Mouse (Mus musculus): ENCODE data around the gene Lmo1. TPM values are rescaled to one million over a fixed set of nuclear protein-coding genes. Genes with fewer than 3 reads are reported as not detected.
A peak's percentile ranks its signal among the peaks of the same experiment; 100 is the strongest.
"Not testable (repeated sequence)": the region's sequence is repeated elsewhere in the genome, so short reads cannot be mapped to it uniquely, and the experiment has no call there.

Lmo1 gene
- polyA plus RNA-seq, 1 experiment: 8.5 TPM

DNA sequence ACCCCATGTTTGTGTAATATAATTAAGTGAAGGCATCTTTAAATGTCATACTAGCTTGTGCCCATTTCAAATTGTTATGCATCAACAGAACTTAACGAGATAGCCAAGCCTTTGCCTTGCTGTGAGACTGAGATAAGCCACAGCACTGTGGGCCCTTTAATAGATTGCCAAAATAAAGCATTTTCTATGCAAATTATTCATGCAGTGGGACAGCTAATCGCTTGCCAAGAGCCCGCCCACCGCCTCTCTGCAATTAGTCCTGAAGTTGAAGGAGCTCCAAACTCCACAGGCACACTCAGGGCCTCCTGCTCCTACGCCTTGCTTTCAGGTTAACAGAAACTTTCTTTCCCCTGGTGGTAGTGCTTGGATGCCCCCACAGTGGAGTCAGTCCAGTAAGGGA is 64.0 kb downstream of the Lmo1 start:
- WGBS: 71% methylated on average over 5 of the region's 5 CpGs
- no peak for DNase-seq
- H3K4me1 ChIP-seq (ENCODE audit: control insufficient read depth, insufficient read depth, low read length): no peaks in the 10 kb centered on the region
- no peak overlapping the region for H3K4me3 ChIP-seq (ENCODE audit: insufficient read depth, low read depth, low read length)
- H3K36me3 ChIP-seq (ENCODE audit: control insufficient read depth, insufficient read depth, low read length): no peaks in the 10 kb centered on the region
- no peaks in the 10 kb centered on the region for H3K27me3 ChIP-seq (replicated peaks; ENCODE audit: control insufficient read depth, insufficient read depth, low read length)
- TF ChIP-seq POLR2A (IDR thresholded peaks at IDR 0.05; ENCODE audit: low read depth, low read length): no peak
- no peak for TF ChIP-seq CTCF (conservative IDR thresholded peaks at IDR 0.05; ENCODE audit: insufficient read depth, insufficient read length, low read depth, low read length)
- H3K27ac ChIP-seq (ENCODE audit: insufficient read depth, low read depth, low read length): no peak overlapping the region

- no peak for DNase-seq
- TF ChIP-seq POLR2A (IDR thresholded peaks at IDR 0.05; ENCODE audit: low read depth, low read length) (no peak), CTCF (conservative IDR thresholded peaks at IDR 0.05; ENCODE audit: insufficient read depth, insufficient read length, low read depth, low read length) (no peak)
- Histone ChIP-seq H3K4me1 (ENCODE audit: control insufficient read depth, insufficient read depth, low read length) (no peaks in the 10 kb centered on the region), H3K4me3 (ENCODE audit: insufficient read depth, low read depth, low read length) (no peak overlapping the region), H3K27ac (ENCODE audit: insufficient read depth, low read depth, low read length) (no peak overlapping the region), H3K36me3 (ENCODE audit: control insufficient read depth, insufficient read depth, low read length) (no peaks in the 10 kb centered on the region), H3K27me3 (replicated peaks; ENCODE audit: control insufficient read depth, insufficient read depth, low read length) (no peaks in the 10 kb centered on the region)
- WGBS: 39% methylated on average over 1 of the region's 1 CpGs
Observed at GRCm38 (mm10) chr7:109104894-109105293, 70.1 kb downstream of the Lmo1 start.

GRCm38 (mm10) chr7:109101167-109101566 is 73.8 kb downstream of the Lmo1 start:
- Histone ChIP-seq H3K4me3 (ENCODE audit: insufficient read depth, low read depth, low read length) (no peak overlapping the region), H3K4me1 (ENCODE audit: control insufficient read depth, insufficient read depth, low read length) (no peaks in the 10 kb centered on the region), H3K27me3 (replicated peaks; ENCODE audit: control insufficient read depth, insufficient read depth, low read length) (no peaks in the 10 kb centered on the region), H3K27ac (ENCODE audit: insufficient read depth, low read depth, low read length) (no peak overlapping the region), H3K36me3 (ENCODE audit: control insufficient read depth, insufficient read depth, low read length) (no peaks in the 10 kb centered on the region)
- 80% methylated on average over 3 of the region's 3 CpGs for WGBS
- TF ChIP-seq POLR2A (IDR thresholded peaks at IDR 0.05; ENCODE audit: low read depth, low read length) (no peak), CTCF (conservative IDR thresholded peaks at IDR 0.05; ENCODE audit: insufficient read depth, insufficient read length, low read depth, low read length) (no peak)
- DNase-seq: no peak

DNA sequence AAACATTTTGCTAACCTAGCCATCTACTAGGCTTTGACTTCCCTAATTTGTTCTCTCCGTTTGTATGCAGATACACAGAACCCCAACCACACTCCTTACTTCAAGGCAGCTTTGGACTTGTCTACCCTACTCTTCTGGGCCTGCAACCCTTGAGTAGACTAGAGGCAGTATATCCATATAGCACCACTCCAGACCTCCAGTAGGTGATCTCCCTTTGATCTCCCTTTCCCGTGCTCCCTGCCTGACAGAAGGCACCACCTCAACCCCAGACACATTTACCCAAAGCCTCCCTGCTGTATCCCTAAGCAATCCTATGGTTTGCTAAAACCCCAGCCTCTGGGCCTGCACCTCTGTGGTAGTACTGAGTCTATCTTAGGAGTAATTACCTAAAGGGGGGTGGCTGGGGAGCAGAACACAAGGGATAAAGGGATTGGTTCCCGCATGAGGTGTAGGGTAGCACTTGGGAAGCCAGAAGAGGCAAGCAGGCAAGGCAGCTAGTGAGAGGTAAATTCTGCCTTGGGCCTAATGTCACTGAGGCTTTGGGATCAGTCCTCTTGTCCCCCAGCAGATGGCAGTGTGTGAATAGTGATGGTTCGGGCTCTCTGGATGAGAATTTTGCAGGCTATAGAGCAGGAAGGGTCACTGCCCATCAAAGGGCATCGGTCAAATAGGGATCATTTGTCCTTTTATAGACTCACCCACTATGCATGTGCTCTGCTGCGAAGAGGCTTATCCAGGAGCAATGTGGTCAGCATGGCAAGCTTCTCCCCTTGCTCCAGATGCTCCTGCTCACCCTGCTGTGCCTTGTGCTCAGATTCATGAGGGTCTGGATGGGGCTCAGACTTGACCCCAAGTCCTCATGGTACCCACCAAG is 76.6 kb downstream of the Lmo1 start:
- H3K4me3 ChIP-seq (ENCODE audit: insufficient read depth, low read depth, low read length): no peak overlapping the region
- H3K27me3 ChIP-seq (replicated peaks; ENCODE audit: control insufficient read depth, insufficient read depth, low read length): no peaks in the 10 kb centered on the region
- peak; percentile 19 for DNase-seq
- H3K27ac ChIP-seq (ENCODE audit: insufficient read depth, low read depth, low read length): no peak overlapping the region
- 28% methylated on average over 6 of the region's 6 CpGs for WGBS
- H3K36me3 ChIP-seq (ENCODE audit: control insufficient read depth, insufficient read depth, low read length): no peaks in the 10 kb centered on the region
- peak; percentile 59 for TF ChIP-seq CTCF (conservative IDR thresholded peaks at IDR 0.05; ENCODE audit: insufficient read depth, insufficient read length, low read depth, low read length)
- no peak for TF ChIP-seq POLR2A (IDR thresholded peaks at IDR 0.05; ENCODE audit: low read depth, low read length)
- no peaks in the 10 kb centered on the region for H3K4me1 ChIP-seq (ENCODE audit: control insufficient read depth, insufficient read depth, low read length)

- 59% methylated on average over 7 of the region's 7 CpGs for WGBS
- Histone ChIP-seq H3K27me3 (replicated peaks; ENCODE audit: control insufficient read depth, insufficient read depth, low read length) (no peaks in the 10 kb centered on the region), H3K4me3 (ENCODE audit: insufficient read depth, low read depth, low read length) (no peak overlapping the region), H3K36me3 (ENCODE audit: control insufficient read depth, insufficient read depth, low read length) (no peaks in the 10 kb centered on the region), H3K4me1 (ENCODE audit: control insufficient read depth, insufficient read depth, low read length) (no peaks in the 10 kb centered on the region), H3K27ac (ENCODE audit: insufficient read depth, low read depth, low read length) (no peak overlapping the region)
- no peak for DNase-seq
- TF ChIP-seq CTCF (conservative IDR thresholded peaks at IDR 0.05; ENCODE audit: insufficient read depth, insufficient read length, low read depth, low read length): no peak
- no peak for TF ChIP-seq POLR2A (IDR thresholded peaks at IDR 0.05; ENCODE audit: low read depth, low read length)
Observed at GRCm38 (mm10) chr7:109097203-109097602, 77.8 kb downstream of the Lmo1 start.

- no peak for DNase-seq
- Histone ChIP-seq H3K27ac (ENCODE audit: insufficient read depth, low read depth, low read length) (no peak overlapping the region), H3K4me1 (ENCODE audit: control insufficient read depth, insufficient read depth, low read length) (no peaks in the 10 kb centered on the region), H3K27me3 (replicated peaks; ENCODE audit: control insufficient read depth, insufficient read depth, low read length) (no peaks in the 10 kb centered on the region), H3K36me3 (ENCODE audit: control insufficient read depth, insufficient read depth, low read length) (no peaks in the 10 kb centered on the region), H3K4me3 (ENCODE audit: insufficient read depth, low read depth, low read length) (no peak overlapping the region)
- 75% methylated on average over 4 of the region's 4 CpGs for WGBS
- TF ChIP-seq POLR2A (IDR thresholded peaks at IDR 0.05; ENCODE audit: low read depth, low read length) (no peak), CTCF (conservative IDR thresholded peaks at IDR 0.05; ENCODE audit: insufficient read depth, insufficient read length, low read depth, low read length) (no peak)
Observed at GRCm38 (mm10) chr7:109096618-109097017, 78.4 kb downstream of the Lmo1 start.

DNA sequence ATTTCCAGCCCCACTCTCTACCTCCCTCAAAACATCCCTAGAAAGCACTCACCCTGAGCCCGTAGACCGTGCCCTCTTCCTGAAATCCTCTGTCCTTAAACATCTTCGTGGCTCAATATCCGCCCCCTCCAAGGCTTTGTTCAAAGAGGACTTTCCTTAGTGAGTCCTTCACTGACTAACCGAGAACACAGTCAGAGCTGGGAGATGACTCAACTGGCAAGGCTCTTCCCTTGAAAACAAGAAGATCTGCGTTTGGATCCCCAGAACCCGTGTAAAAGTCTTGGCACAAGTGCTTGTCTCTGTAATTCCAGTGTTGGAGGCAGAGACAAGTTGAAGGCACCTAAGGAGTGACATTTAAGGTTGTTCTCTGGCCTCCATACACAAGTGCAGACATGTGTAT is 80.7 kb downstream of the Lmo1 start:
- H3K4me1 ChIP-seq (ENCODE audit: control insufficient read depth, insufficient read depth, low read length): no peaks in the 10 kb centered on the region
- DNase-seq: no peak
- H3K4me3 ChIP-seq (ENCODE audit: insufficient read depth, low read depth, low read length): no peak overlapping the region
- no peaks in the 10 kb centered on the region for H3K27me3 ChIP-seq (replicated peaks; ENCODE audit: control insufficient read depth, insufficient read depth, low read length)
- no peak for TF ChIP-seq POLR2A (IDR thresholded peaks at IDR 0.05; ENCODE audit: low read depth, low read length)
- no peak for TF ChIP-seq CTCF (conservative IDR thresholded peaks at IDR 0.05; ENCODE audit: insufficient read depth, insufficient read length, low read depth, low read length)
- no peaks in the 10 kb centered on the region for H3K36me3 ChIP-seq (ENCODE audit: control insufficient read depth, insufficient read depth, low read length)
- no peak overlapping the region for H3K27ac ChIP-seq (ENCODE audit: insufficient read depth, low read depth, low read length)
- WGBS: no CpG with 5 or more reads among the region's 7 CpGs

DNA sequence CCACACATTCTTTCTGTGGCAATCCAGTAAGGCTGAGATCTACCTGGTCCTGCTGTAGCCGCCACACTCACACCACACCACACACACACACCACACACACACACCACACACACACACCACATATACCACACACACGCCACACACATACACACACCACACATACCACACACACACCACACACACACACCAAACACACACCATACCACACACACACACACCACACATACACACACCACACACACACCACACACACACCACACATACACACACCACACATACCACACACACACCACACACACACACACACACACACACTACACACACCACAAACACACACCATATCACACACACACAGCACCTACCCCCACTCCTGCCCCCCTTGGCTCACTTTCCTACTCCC is 83.7 kb downstream of the Lmo1 start:
- not testable (repeated sequence) for H3K36me3 ChIP-seq (ENCODE audit: control insufficient read depth, insufficient read depth, low read length); H3K4me1 ChIP-seq (ENCODE audit: control insufficient read depth, insufficient read depth, low read length); H3K27me3 ChIP-seq (replicated peaks; ENCODE audit: control insufficient read depth, insufficient read depth, low read length); H3K4me3 ChIP-seq (ENCODE audit: insufficient read depth, low read depth, low read length); DNase-seq; H3K27ac ChIP-seq (ENCODE audit: insufficient read depth, low read depth, low read length)
- no CpG with 5 or more reads among the region's 2 CpGs for WGBS

Data from kidney, adult 2 months (tissue).